12 mouse cellular contexts compared by ENCODE assay signal in genomic region chr4:104670741-104671140, GRCm38 (mm10).
"Had no signal": no experiment of that assay in that cellular context is flagged by ENCODE, and none has a peak within 500 bp of the region (broad histone marks: within the 10 kb centered on the region; RNA-seq: fewer than 3 reads in every experiment).

No protein-coding gene starts in this region.

- H3K36me3 ChIP-seq: liver, embryonic 13.5 days had no signal

- H3K9ac ChIP-seq: liver, embryonic 13.5 days had no signal

- H3K27me3 ChIP-seq: liver, embryonic 13.5 days had no signal

- DNase-seq: kidney, adult 2 months; kidney, postnatal 36 days; liver, embryonic 13.5 days; lung, adult 2 months; lung, postnatal 14 days; lung, postnatal 4 days; midbrain, embryonic 14.5 days; thymus, adult 18-20 months; thymus, postnatal 36 days had no signal

- H3K4me2 ChIP-seq: liver, embryonic 13.5 days; midbrain, embryonic 11.5 days had no signal

- H3K4me1 ChIP-seq: liver, embryonic 13.5 days had no signal

- H3K27ac ChIP-seq: kidney, postnatal 0 days; left cerebral cortex, adult 2 months; liver, embryonic 13.5 days had no signal

- H3K4me3 ChIP-seq: left cerebral cortex, adult 2 months; liver, embryonic 13.5 days had no signal

- H3K9me3 ChIP-seq: liver, embryonic 13.5 days had no signal
